Comparison of ENCODE assay signal across 11 mouse cellular contexts in genomic region chr9:107508266-107508665, GRCm38 (mm10). TPM values are rescaled to one million over a fixed set of nuclear protein-coding genes. Genes with fewer than 3 reads are reported as not detected.
DNase-seq lines count a peak whose midpoint lies in the region; ATAC-seq lines count a peak whose summit lies in the region.
"Had no signal": no experiment of that assay in that cellular context is flagged by ENCODE, and none has a peak within 500 bp of the region (broad histone marks: within the 10 kb centered on the region; RNA-seq: fewer than 3 reads in every experiment).

No protein-coding gene starts in this region.

- no peaks in the 10 kb centered on the region for H3K9me3 ChIP-seq in hindbrain, embryonic 16.5 days (ENCODE audit: control insufficient read depth, low read length)
- H3K9me3 ChIP-seq in kidney, embryonic 14.5 days (ENCODE audit: control insufficient read depth, low read length): no peaks in the 10 kb centered on the region
- H3K9me3 ChIP-seq: G1E; limb, embryonic 15.5 days had no signal

- peaks cover 34% of the 10 kb centered on the region for H3K4me1 ChIP-seq in hindbrain, embryonic 16.5 days (ENCODE audit: control insufficient read depth, insufficient read depth, low read depth, low read length)
- peaks cover 15% of the 10 kb centered on the region for H3K4me1 ChIP-seq in kidney, embryonic 14.5 days (ENCODE audit: control insufficient read depth, insufficient read depth, low read length)

- H3K9ac ChIP-seq in hindbrain, embryonic 16.5 days (ENCODE audit: low read depth, low read length): peak overlapping the region; percentile 19; the same call in 1 of the 2 replicates
- no peak overlapping the region for H3K9ac ChIP-seq in kidney, embryonic 14.5 days (ENCODE audit: low read depth, low read length)
- H3K9ac ChIP-seq: limb, embryonic 15.5 days had no signal

- no peak overlapping the region for H3K4me3 ChIP-seq in hindbrain, embryonic 16.5 days (ENCODE audit: low read length)
- H3K4me3 ChIP-seq in kidney, embryonic 14.5 days (ENCODE audit: low read length): no peak overlapping the region
- H3K4me3 ChIP-seq: limb, embryonic 15.5 days had no signal

- ATAC-seq in hindbrain, embryonic 16.5 days: peak; percentile 46; the same call in 1 of the 2 replicates
- ATAC-seq in kidney, embryonic 14.5 days (ENCODE audit: low FRiP score, low TSS enrichment): no peak

- H3K36me3 ChIP-seq in hindbrain, embryonic 16.5 days (ENCODE audit: control insufficient read depth, insufficient read depth, low read length): no peaks in the 10 kb centered on the region
- no peaks in the 10 kb centered on the region for H3K36me3 ChIP-seq in kidney, embryonic 14.5 days (ENCODE audit: control insufficient read depth, insufficient read depth, low read length)
- H3K36me3 ChIP-seq: G1E; limb, embryonic 15.5 days had no signal

- intact Hi-C loops in left cerebral cortex, postnatal 25 days (cut with DNase I): no loop called here
- intact Hi-C loops in heart, postnatal 14 days (cut with DNase I): no loop called here

- H3K27ac ChIP-seq in hindbrain, embryonic 16.5 days (ENCODE audit: low read depth, low read length): peak overlapping the region; percentile 30; the same call in 1 of the 2 replicates
- no peak overlapping the region for H3K27ac ChIP-seq in kidney, embryonic 14.5 days (ENCODE audit: low read depth, low read length)
- H3K27ac ChIP-seq: limb, embryonic 15.5 days had no signal

- H3K4me2 ChIP-seq in hindbrain, embryonic 16.5 days (ENCODE audit: low read length): no peak overlapping the region
- no peak overlapping the region for H3K4me2 ChIP-seq in kidney, embryonic 14.5 days (replicated peaks; ENCODE audit: low read depth, low read length)
- H3K4me2 ChIP-seq: limb, embryonic 15.5 days had no signal

- no peaks in the 10 kb centered on the region for H3K27me3 ChIP-seq in hindbrain, embryonic 16.5 days (replicated peaks; ENCODE audit: control insufficient read depth, insufficient read depth, low read length)
- H3K27me3 ChIP-seq in kidney, embryonic 14.5 days (ENCODE audit: control insufficient read depth, insufficient read depth, low read length): peaks cover 2% of the 10 kb centered on the region; the same call in 1 of the 2 replicates

- 41% methylated on average over 10 of the region's 10 CpGs for WGBS in hindbrain, embryonic 16.5 days
- WGBS in kidney, embryonic 14.5 days: 51% methylated on average over 10 of the region's 10 CpGs

- peak; percentile 49 for DNase-seq in thymus, postnatal 4 days
- DNase-seq in thymus, adult 18-20 months: no peak
- DNase-seq in left cerebral cortex, postnatal 25 days (ENCODE audit: low spot score in 2 of 2): peak; percentile 76 to 78
- peak; percentile 53 for DNase-seq in telencephalon, adult 2 months (ENCODE audit: low read depth, low spot score)
- no peak for DNase-seq in heart, postnatal 14 days
- no peak for DNase-seq in cerebellum, adult 11-12 months
- DNase-seq: gastrocnemius, postnatal 14 days had no signal

RNA-seq across cellular contexts. Expression of gene Tmem115, which starts 25.5 kb away (rescaled TPM):
- 45.7 and 46.0 TPM in 2 replicates for polyA plus RNA-seq in hindbrain, embryonic 16.5 days (2015; fragmentation: Nextera tagmentation; extraction: Ambion mirVana)
- total RNA-seq in left cerebral cortex, postnatal 25 days (2021): 10 to 100 TPM; 33.3 to 36.5 TPM
- 45.0 and 49.9 TPM in 2 replicates for polyA plus RNA-seq in kidney, embryonic 14.5 days (2014; fragmentation: Nextera tagmentation; extraction: Ambion mirVana)
- 10 to 100 TPM; 23.1 to 23.7 TPM for total RNA-seq in heart, postnatal 14 days (2021)

RNA-seq across cellular contexts. Expression of gene Cyb561d2, which starts 33.7 kb away (rescaled TPM):
- 51.4 and 59.0 TPM in 2 replicates for polyA plus RNA-seq in hindbrain, embryonic 16.5 days (2015; fragmentation: Nextera tagmentation; extraction: Ambion mirVana)
- 10 to 100 TPM; 16.2 to 17.4 TPM for total RNA-seq in left cerebral cortex, postnatal 25 days (2021)
- polyA plus RNA-seq in kidney, embryonic 14.5 days (2014; fragmentation: Nextera tagmentation; extraction: Ambion mirVana): 28.7 and 32.3 TPM in 2 replicates
- total RNA-seq in heart, postnatal 14 days (2021): 1 to 10 TPM; 3.4 to 4.9 TPM

RNA-seq across cellular contexts. Expression of gene Nprl2, which starts 33.8 kb away (rescaled TPM):
- polyA plus RNA-seq in hindbrain, embryonic 16.5 days (2015; fragmentation: Nextera tagmentation; extraction: Ambion mirVana): 75.8 and 78.6 TPM in 2 replicates
- total RNA-seq in left cerebral cortex, postnatal 25 days (2021): 10 to 100 TPM; 40.4 to 41.7 TPM
- polyA plus RNA-seq in kidney, embryonic 14.5 days (2014; fragmentation: Nextera tagmentation; extraction: Ambion mirVana): 41.0 and 48.6 TPM in 2 replicates
- 10 to 100 TPM; 13.6 to 17.1 TPM for total RNA-seq in heart, postnatal 14 days (2021)

RNA-seq across cellular contexts. Expression of gene Zmynd10, which starts 38.8 kb away (rescaled TPM):
- polyA plus RNA-seq in hindbrain, embryonic 16.5 days (2015; fragmentation: Nextera tagmentation; extraction: Ambion mirVana): 3.3 and 4.4 TPM in 2 replicates
- 1 to 10 TPM; 4.0 to 5.6 TPM for total RNA-seq in left cerebral cortex, postnatal 25 days (2021)
- polyA plus RNA-seq in kidney, embryonic 14.5 days (2014; fragmentation: Nextera tagmentation; extraction: Ambion mirVana): 0.76 and 1.7 TPM in 2 replicates
- not detected for total RNA-seq in heart, postnatal 14 days (2021)
- total RNA-seq: gastrocnemius, postnatal 14 days had no signal

RNA-seq across cellular contexts. Expression of gene Rassf1, which starts 43.1 kb away (rescaled TPM):
- 45.8 and 46.6 TPM in 2 replicates for polyA plus RNA-seq in hindbrain, embryonic 16.5 days (2015; fragmentation: Nextera tagmentation; extraction: Ambion mirVana)
- 10 to 100 TPM; 14.3 to 17.4 TPM for total RNA-seq in left cerebral cortex, postnatal 25 days (2021)
- 53.2 and 60.1 TPM in 2 replicates for polyA plus RNA-seq in kidney, embryonic 14.5 days (2014; fragmentation: Nextera tagmentation; extraction: Ambion mirVana)
- 10 to 100 TPM; 23.6 to 24.5 TPM for total RNA-seq in heart, postnatal 14 days (2021)

Comparison
In these comparisons a context has a peak if more than half of its experiments do, and no peak if none do; other contexts are left out.
1. DNase-seq: peak in thymus, postnatal 4 days (single experiment), left cerebral cortex, postnatal 25 days (2 of 2) and telencephalon, adult 2 months (single experiment); none in thymus, adult 18-20 months (0 of 2), heart, postnatal 14 days (0 of 2) and cerebellum, adult 11-12 months (single experiment).